Mouse (Mus musculus) c-Kit-positive CD71-positive TER-119-positive erythroid progenitor cells, embryonic 14.5 days (primary cell): Measurements from ENCODE around the gene Mat1a.

ENCODE experiments used
- DNase-seq: peaks from one replicate; pipeline ENCODE4 v3.0.0-alpha.2; 2013; ENCODE audit warnings: low spot score

Mat1a gene

DNA sequence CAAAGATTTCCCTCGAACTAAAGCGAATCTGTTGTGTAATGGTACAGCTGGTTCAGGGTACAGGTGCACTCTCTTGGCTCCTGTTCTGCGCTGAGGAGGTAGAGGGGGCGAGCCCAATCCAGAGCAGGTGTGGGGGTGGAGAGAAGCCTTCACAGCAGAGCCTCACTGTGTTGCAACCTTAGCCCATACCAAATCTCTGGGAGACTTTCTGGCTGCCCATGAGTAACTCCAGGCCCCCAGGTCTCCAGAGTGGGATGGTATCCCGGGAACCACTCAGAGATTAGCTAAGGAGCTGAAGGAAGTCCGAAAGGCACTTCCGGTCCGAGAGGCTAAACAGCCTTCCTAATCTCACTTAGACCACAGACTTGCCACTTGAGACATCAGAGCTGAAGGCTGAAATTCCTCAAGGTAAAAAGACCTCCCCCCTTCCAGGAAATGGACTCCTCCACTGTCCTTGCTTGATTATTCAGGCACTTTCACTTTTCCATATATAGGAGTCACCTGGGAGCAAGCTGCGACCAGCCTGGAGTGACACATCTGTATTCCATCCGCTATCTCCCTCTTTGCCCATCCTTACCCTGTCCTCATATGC lies at the start of gene Mat1a:
TSS of gene Mat1a (plus strand) at position 183 of the 592 bp plus-strand sequence.
- no peak for DNase-seq

DNA sequence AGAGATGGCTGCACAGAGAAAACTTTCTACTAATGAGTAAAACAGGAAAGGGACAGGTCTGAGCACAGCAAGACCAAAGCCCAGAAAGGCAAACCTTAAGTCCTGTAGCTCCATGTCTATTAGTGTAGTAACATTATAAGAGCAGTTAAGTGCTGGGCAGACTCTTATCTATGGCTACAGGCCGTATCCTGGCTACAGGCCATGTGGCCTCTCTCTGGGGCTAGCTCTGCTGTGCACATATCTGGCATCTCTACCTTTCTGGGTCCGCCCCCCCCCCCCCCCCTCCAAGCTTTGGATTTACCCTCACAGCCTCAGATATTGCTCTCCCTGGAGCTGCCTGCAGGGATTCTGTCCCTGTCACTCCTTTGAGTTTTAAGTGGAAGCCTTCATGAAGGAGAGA lies 39.7 kb upstream of the Mat1a start:
- peak; percentile 34 for DNase-seq

DNA sequence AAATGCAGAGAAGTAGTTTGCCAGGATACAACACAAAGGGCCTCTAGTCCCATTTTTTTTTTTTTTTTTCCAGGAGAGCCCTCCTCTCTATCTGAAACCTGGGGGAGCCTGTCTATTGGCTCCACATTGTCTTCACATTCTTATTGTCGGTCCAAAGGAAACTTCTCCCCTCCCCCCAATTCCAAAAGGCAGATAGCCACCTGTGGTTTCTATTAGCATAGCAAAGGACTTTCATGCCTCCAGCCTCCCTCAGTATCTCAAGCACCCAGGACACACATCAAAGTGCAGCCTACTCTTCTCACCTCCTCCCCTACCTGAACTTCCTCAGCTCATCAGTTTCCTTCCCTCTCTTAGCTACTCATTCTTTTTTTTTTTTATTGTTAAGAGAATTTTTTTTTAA lies 38.4 kb upstream of the Mat1a start:
- DNase-seq: no peak

DNA sequence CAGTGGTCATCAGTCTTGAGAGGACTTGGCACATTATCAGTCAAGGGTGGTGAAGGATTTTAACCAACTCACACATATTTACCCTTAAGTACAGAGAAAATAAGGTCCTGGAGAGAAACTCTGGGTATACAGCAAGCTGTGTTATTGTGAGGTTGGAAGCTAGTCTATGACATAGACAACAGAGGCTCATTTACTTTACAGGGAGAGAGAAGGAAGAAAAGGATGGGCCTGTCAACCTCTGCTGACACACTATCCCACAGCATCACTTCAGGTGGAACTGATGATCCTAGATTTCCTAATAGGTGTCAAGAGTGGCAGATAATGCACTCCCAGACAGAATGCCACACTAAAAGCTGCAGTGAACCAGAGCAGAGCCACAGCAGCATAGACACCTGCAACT lies 35.7 kb upstream of the Mat1a start, which contains the start of gene Dydc2:
TSS of gene Dydc2 (minus strand) at position 101 of the 400 bp plus-strand sequence.
- DNase-seq: no peak

DNA sequence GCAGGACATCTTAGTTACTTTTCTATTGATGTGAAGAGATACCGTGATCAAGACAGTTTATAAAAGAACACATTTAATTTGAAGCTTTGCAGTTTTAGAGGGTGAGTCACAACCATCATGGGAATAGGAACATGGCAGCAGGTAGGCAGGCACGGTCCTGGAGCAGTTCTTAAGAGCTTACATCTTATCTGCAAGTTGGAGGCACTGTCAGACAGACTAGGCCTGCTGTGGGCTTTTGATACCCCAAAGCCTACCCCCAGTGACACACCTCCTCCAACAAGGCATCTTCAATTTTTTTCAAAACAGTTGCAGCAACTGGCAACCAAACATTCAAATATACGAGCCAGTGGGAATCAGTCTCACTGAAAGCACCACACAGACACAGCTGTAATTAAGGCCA lies 34.5 kb upstream of the Mat1a start:
- no peak for DNase-seq

DNA sequence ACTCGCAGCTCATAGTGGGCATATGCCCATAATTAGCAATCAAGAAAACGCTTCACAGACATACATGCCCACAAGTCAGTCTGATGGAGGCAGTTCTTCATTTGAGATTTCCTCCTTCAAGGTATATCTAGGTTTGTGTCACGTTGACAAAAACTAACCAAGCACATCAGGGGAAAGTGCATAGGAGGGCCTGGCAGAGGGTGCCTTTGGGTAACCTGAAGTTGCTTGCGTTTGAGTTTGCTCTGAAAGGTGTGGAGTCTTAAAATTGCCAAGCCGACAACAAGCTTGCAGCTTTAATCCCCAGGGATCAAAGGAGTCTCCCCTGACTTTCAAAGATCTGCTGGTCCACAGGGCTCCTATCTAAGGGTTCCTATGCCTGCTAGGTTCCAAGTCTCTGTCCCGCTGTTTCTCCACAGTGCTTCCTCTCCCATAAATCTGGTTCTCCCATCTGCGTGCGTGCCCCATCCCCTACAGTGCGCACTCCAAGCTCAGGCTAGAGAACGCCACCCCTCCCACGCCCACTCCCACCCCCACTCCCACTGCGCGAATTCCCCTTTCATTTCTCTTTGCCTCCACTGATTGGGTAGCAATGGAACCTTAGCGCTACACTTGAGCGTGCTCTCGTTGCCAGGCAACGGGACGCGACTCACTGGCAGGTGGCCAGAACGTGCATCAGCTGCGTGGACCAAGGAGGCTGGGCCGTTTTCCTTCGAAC lies 32.4 kb upstream of the Mat1a start, which contains the start of gene Dydc1:
TSS of gene Dydc1 (plus strand) at position 683 of the 715 bp plus-strand sequence.
- DNase-seq: no peak

DNA sequence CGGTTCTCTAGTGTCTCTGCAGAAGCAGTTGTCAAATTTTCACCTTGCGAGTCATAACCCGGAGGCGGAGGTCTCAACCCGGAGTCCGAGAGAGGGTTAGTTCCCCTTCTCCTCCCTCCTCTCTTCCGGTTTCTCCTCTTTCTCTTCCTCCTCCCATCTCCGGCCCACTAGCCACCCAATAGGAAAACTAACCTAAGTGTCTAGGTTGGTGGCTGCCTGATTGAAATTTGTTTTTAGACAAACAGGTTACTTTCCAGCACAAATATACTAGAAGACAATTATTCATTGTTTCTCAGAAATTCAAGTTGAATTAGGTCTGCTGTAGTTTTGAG lies 31.9 kb upstream of the Mat1a start:
- no peak for DNase-seq

DNA sequence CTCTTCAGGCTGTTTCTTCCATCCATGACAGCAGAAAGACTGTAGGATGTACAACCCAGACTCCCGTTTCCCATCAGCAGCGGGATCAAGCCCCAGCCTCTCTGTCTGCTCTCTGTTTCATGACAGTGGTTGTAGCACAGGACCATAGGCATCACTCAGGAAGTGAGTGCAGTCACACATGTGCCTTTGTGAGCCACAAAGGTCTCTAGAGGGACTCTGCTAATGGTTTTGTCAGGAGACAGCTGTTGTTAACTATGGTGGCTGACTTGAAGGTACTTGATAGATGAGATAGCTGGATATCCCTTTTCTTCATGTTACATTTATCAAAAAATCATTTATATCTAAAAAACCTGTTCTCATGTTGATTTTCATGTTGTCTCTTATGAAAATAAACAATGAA lies 22.4 kb upstream of the Mat1a start:
- no peak for DNase-seq

DNA sequence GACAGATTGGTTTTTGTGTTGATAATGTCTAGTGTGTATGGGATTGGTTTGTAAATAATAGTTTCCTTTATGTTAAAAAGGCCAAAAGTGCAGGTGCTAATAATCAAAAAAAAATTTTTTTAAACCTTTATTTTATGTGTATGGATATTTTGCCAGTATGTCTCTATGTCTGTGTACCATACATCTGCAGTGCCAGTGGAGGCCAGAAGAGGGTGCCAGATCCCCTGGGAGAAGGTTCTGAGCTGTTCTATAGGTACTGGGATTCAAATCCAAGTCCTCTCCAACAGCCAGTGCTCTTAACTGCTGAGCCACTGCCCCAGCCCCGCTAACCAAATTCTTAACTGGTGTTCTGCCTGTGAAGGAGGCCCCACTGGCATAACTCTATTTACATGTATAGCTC lies 17.3 kb upstream of the Mat1a start:
- DNase-seq: no peak

DNA sequence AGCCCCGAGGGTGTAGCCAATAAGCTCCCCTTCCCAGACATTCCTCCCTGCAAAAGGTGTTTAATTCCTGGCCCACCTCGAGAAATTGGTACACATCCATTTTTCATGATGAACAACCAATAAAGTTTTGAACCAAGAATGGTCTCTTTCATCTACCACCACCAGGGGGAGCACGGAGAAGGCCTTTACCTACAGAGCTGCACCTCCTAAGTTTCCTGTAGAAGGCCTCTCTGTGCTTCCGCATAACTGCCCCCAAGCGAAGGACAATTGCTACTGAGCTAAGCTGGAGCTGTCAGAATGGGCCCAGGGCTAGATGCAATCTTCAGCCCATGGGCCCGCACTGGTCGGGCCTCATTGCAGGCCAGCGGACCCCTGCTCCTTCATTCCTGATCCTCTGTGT lies 14.1 kb upstream of the Mat1a start:
- DNase-seq: peak; percentile 25

DNA sequence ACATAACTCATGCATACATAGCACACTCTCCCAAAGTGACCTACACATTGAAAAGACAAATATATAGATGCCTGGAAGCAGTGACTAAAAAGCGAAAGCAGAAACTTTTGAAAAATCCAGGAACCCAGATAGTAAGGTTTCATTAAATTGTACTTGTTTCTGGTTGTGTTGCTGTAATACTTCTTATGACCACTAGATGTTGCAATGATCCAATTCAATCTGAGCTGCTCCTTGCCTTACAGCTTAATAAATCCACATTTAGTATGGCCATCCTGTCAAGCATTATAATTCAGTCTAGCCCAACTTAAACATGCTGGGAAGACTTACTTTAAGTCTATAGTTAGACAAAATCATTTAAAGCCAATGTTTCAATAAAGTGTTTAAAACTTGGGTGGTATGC lies 10.7 kb upstream of the Mat1a start:
- no peak for DNase-seq

DNA sequence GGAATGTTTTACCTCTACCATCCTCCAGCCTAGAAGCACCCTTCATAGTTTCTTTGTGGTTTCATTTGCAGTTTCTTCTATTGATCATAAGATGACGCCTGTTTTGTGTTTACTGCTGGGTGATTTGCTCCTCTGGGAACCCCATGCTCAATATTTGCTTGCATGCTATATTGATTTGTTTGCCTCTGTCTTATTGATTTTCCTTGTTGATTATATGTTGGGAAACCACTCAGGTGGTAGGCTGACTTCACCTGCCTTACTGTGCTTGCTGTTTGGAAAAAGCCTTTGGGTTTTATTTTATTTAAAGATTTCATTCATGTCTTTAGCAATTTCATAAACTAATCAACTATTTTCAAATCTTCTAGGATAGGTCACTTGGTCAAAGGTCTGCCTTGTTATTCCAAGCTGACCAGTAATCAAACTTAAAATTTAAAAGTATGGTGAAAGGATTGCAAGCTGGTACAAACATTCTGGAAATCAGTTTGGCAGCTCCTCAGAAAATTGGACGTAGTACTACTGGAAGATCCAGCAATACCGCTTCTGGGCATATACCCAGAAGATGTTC lies 8.5 kb upstream of the Mat1a start:
- no peak for DNase-seq

DNA sequence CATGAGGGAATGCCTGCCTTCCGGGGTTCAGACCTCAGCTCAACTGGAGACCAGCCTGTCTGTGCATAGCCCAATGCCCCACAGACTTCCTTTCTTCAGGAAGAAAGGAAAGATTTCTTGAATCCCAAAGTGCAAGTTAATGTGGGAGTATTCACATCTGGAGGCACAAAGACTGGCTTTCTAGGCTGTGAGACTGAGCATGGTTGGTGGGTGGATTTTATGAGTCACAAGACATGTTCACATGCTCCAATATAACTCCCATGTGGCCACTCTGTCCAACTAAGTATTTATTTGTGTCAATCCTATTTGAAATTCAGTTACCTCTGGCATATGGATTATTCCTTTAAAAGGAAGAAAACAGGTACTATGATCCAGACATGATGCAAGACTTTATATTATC lies 6.1 kb upstream of the Mat1a start:
- DNase-seq: no peak

DNA sequence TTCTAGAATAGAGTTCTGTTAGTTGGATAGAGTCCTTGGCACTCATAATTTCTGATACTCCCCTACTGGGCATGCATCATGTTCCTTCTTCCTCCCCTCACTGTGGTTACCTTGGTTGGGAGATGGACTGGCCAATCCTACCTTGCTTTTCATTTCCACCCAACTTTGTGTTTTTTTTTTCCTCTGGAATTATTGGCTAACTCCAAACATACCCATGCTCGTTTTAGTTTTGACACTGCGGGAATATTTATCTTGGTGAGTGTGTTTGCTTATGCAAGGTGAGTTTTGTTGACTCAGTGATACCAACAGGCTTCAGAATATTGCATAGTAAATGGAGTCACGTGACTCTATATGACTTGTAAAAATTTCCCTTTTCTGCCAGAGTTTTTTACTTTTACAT lies 4.1 kb upstream of the Mat1a start:
- no peak for DNase-seq

DNA sequence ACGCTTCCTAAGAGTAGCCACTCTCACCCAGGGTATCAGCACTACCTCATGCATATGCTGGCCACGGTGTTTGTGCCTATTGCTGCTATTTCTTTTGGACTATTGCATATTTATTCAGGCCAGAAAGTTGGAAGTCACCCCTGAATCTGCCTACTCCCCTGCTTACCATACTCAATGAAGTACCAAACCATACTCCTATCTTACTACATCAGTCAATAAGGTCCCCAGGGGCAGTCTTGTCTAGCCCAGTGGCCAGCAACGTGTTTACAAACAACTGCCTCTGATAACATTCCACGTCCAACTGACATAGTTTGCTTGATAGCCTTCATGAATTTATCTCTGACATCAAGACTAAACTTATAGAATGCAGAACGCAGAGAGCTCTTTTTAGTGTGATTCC lies 3.6 kb upstream of the Mat1a start:
- DNase-seq: no peak

DNA sequence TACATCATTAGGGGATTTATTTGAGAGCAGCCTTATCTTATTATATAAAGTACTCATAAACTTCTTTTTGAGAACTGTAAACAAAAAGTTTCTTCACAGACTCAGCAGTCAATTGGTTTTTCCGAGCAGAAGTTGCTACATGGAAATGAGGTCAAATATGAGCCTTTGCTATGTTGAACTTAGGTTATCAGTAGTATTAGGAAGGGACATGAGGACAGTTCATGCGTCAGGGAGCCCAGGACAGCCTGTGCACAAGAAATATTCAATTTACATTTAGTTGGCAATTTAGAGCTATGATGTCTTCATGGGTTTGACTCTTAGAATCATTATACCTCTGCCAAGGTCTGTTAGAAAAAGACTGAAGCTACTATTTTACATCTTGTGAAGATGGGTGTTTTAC lies 2.6 kb upstream of the Mat1a start:
- no peak for DNase-seq

DNA sequence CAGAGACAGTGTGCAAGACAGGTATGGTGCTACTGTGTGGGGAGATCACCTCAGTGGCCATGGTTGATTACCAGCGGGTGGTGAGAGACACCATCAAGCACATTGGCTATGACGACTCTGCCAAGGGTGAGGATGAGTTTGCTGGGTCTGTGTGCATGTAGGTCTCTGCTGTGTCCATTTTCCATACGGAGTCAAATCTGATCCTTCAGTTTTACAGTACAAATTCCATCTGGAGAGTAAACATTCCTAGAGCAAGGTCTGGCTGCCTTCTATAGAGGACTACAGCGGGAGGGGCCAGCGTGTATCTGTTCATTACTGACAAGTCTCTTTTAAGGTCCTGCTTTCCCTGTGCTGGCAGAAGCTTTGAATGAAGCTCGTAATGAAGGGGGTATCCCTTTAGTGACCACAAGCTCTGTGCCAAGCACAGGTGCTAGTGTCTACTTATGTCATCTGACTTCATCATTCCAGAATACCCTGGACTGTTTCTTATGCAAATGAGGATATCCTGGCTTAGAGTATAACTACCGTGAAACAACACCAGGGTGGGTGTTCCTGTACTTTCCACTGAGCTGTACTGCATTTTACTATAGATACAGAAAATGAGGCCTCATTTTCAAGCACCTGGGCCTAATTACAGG lies 6.3 kb downstream of the Mat1a start:
- no peak for DNase-seq

DNA sequence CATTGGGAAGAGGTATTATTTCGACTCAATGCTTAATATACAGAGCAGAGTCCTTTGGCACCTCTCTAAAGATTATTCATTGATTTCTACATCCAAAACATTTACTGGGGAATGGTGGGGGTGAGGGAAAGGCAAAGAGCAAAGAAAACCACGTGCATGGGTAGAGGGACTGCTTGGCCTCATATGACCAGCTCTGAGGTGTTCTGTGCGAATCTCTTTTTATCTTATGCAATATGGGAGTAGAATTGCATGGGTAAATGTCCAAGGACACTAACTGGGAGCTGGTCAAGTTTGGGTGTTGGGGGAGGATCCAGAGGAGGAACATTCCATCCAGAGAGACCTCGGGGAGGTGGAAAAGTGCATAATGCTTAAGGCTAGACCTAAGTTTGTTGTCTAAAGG lies 8.1 kb downstream of the Mat1a start:
- no peak for DNase-seq

DNA sequence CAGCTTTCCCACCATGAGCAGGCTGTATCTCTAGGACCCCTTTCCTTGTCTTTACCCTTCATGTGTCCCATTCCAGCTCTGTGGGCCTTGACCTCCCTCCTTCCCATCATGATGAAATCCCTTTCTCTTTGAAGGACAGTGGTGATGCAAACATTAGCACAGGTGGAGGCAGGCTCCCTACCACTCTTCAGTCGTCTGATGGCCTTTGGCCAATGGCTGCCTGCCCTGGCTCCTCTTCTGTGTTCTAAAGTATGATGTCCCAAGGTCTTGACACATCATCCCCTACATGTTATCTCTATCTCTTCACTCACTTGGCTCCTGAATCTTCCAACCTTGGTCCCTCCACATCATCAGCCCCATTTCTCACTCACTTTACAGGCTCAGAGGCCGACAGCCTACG lies 11.4 kb downstream of the Mat1a start:
- no peak for DNase-seq

DNA sequence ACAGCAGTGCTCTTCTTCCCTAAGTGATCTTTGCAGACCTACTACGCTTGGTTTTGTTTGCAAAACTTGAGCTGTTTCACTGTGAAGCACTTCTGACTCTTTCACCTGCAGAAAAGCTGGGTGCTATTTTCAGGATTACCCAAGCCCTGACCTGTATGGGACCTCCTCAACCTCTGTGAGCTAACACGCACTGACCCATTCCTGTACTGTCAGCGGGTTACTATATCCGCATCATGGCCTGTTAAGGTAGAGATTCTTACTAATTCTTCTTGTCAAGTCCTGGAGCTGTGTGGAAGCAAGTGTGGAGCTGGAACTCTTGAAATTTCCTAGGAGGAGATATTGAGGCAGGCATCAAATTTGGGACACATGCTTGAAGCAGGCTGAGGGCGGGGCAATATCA lies 19.8 kb downstream of the Mat1a start:
- no peak for DNase-seq

DNA sequence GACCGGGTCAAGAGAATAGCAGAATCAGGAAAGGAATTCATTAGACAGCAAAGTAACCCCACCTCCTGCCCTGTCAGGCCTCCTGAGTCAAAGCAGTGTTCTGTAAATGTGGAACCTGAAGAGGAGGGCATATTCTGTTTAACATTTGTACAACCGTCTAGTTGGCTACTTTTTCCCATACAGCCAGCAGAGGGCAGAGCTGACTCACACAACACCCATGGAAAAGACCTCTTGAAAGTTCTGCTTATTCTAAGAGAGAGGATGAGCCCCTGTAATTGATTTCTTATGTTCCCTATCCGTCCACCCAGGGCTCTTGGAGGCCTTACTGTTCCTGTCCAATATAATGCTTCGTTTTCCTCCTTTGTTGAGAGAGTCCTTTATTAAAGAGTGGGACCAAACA lies 23.2 kb downstream of the Mat1a start:
- no peak for DNase-seq

DNA sequence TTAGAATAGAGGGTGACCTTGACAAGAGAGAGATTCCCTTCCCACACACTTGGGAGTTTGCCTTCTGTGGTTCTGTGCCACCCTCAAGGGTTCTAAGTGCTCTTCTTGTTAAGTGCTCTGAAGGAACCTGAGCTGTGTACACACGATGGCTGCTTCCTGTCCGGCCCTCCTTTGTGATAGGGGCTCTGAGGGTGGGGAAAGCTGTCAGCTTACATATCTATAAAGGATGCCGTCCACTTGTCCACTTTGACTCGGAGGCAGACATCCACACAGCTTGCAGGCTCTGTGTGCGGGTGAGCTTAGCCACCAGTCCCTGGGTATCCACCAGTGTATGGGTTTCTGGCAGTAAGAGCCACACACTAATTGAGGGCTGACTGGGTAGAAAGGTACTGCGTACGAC lies 26.7 kb downstream of the Mat1a start, which contains the start of gene Sftpa1:
TSS of gene Sftpa1 (plus strand) at position 243 of the 400 bp plus-strand sequence.
- DNase-seq: no peak

DNA sequence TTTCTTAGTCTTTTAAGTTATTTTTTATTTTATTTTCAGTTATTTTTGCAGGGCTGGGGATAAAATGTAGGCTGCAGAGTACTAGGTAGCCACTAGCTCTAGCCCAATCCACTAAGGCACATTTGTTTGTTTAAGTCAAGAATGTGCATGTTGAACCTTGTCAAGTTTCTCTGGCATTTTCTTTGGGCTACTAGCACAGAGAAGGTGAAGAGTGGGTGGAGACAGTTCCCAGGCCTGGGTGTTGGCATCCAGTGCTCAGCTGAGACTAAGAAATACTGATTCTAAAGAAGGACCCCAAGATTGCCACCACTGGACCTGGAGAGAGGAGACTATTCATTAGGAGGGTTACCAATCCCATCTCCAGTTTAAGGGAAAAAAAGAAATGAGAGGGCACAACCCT lies 32.2 kb downstream of the Mat1a start:
- no peak for DNase-seq
